In genomic region chr8:13780536-13780935, GRCm38 (mm10) we compare ENCODE assay signal across 34 mouse cellular contexts. TPM values are rescaled to one million over a fixed set of nuclear protein-coding genes. Genes with fewer than 3 reads are reported as not detected.
DNase-seq lines count a peak whose midpoint lies in the region; TF ChIP-seq lines count a peak whose summit lies in the region.
"Had no signal": no experiment of that assay in that cellular context is flagged by ENCODE, and none has a peak within 500 bp of the region (broad histone marks: within the 10 kb centered on the region; RNA-seq: fewer than 3 reads in every experiment).

No protein-coding gene starts in this region.

- H3K36me3 ChIP-seq in MEL (ENCODE audit: control insufficient read depth in 1 of 2, insufficient read depth in 2 of 2, low read length in 2 of 2): peaks cover 12 to 13% of the 10 kb centered on the region in 2 experiments

- TF ChIP-seq POLR2A in MEL (IDR thresholded peaks at IDR 0.05; ENCODE audit: control insufficient read depth in 1 of 2, insufficient read depth in 1 of 2, low read depth in 1 of 2, low read length in 2 of 2, poor library complexity in 1 of 2): no peak

- H3K27ac ChIP-seq in MEL (ENCODE audit: control insufficient read depth, low read depth, low read length): no peak overlapping the region
- H3K27ac ChIP-seq: embryonic facial prominence, embryonic 10.5 days; forebrain, embryonic 10.5 days; heart, embryonic 15.5 days; hindbrain, embryonic 15.5 days; liver, embryonic 13.5 days; midbrain, embryonic 13.5 days had no signal

- H3K4me3 ChIP-seq in MEL (ENCODE audit: control insufficient read depth in 1 of 2, insufficient read depth in 1 of 2, low read depth in 2 of 2, low read length in 2 of 2): no peak overlapping the region
- H3K4me3 ChIP-seq: embryonic facial prominence, embryonic 10.5 days; forebrain, embryonic 10.5 days; heart, embryonic 15.5 days; hindbrain, embryonic 15.5 days; liver, embryonic 13.5 days; midbrain, embryonic 13.5 days had no signal

- H3K27me3 ChIP-seq in MEL (ENCODE audit: control insufficient read depth in 1 of 2, insufficient read depth in 2 of 2, low read length in 2 of 2): no peaks in the 10 kb centered on the region
- H3K27me3 ChIP-seq: heart, embryonic 15.5 days; hindbrain, embryonic 15.5 days; liver, embryonic 13.5 days; midbrain, embryonic 13.5 days had no signal

- no peak for TF ChIP-seq EP300 in MEL (IDR thresholded peaks at IDR 0.05; ENCODE audit: low read depth in 1 of 2, low read length in 2 of 2)

- H3K4me1 ChIP-seq in MEL (ENCODE audit: control insufficient read depth in 1 of 2, insufficient read depth in 2 of 2, low read length in 2 of 2): peaks cover 0 to 7% of the 10 kb centered on the region in 2 experiments; a peak in 2 of 4 replicates

- TF ChIP-seq CTCF in MEL (IDR thresholded peaks at IDR 0.05 in 2 of 3, conservative IDR thresholded peaks at IDR 0.05 in 1 of 3; ENCODE audit: control insufficient read depth in 1 of 3, insufficient read depth in 1 of 3, low read depth in 2 of 3, low read length in 3 of 3, poor library complexity in 1 of 3, severe bottlenecking in 1 of 3): no peak

- DNase-seq in adrenal gland, postnatal 14 days: peak; percentile 14
- DNase-seq in adrenal gland, adult 18-20 months (ENCODE audit: low spot score in 2 of 2): no peak
- DNase-seq in 3T3-L1 (ENCODE audit: low read depth, low spot score) (peak; percentile 39), MEL (ENCODE audit: low read depth, low spot score) (peak; percentile 42)
- DNase-seq in fibroblast of lung, adult 2 months (ENCODE audit: low read depth): peak; percentile 31
- no peak for DNase-seq in thymus, adult 18-20 months
- DNase-seq in yolk sac, embryonic 10.5 days (ENCODE audit: low spot score): no peak
- DNase-seq: cerebellum, adult 11 months; cerebellum, adult 9-11 months; forebrain, postnatal 0 days; gastrocnemius, postnatal 36 days; heart, postnatal 4 days; kidney, adult 8-10 months; kidney, postnatal 14 days; liver, embryonic 13.5 days; lung, adult 2 months; lung, postnatal 14 days had no signal

- no peak overlapping the region for H3K9ac ChIP-seq in MEL (ENCODE audit: control insufficient read depth, low read depth, low read length, poor library complexity, severe bottlenecking)
- H3K9ac ChIP-seq: forebrain, postnatal 0 days; heart, embryonic 15.5 days; hindbrain, embryonic 15.5 days; liver, embryonic 13.5 days; midbrain, embryonic 13.5 days had no signal

- no peak for TF ChIP-seq RAD21 in MEL (IDR thresholded peaks at IDR 0.05; ENCODE audit: low read depth, low read length)

- H3K9me3 ChIP-seq in MEL (replicated peaks; ENCODE audit: insufficient read depth, low read length): no peaks in the 10 kb centered on the region
- H3K9me3 ChIP-seq: embryonic facial prominence, embryonic 10.5 days; forebrain, embryonic 10.5 days; heart, embryonic 15.5 days; hindbrain, embryonic 15.5 days; liver, embryonic 13.5 days; midbrain, embryonic 13.5 days had no signal

- H3K79me2 ChIP-seq in MEL (ENCODE audit: control insufficient read depth, insufficient read depth, low read length, poor library complexity): peaks cover 2% of the 10 kb centered on the region; the same call in 1 of the 2 replicates

TF ChIP-seq in MEL, 35 proteins besides CTCF, POLR2A, EP300 and RAD21:
- TF ChIP-seq ELF1 (IDR thresholded peaks at IDR 0.05; ENCODE audit: low read depth, low read length) (no peak), UBTF (IDR thresholded peaks at IDR 0.05; ENCODE audit: borderline replicate concordance, insufficient read depth, low read depth, low read length) (no peak), ZC3H11A (IDR thresholded peaks at IDR 0.05; ENCODE audit: low read depth, low read length) (no peak), USF2 (IDR thresholded peaks at IDR 0.05; ENCODE audit: borderline replicate concordance in 1 of 2, insufficient read depth in 1 of 2, low read depth in 1 of 2, low read length in 2 of 2) (no peak), CHD1 (IDR thresholded peaks at IDR 0.05; ENCODE audit: low read depth, low read length) (no peak), SMC3 (IDR thresholded peaks at IDR 0.05; ENCODE audit: low read depth, low read length) (no peak), TBP (IDR thresholded peaks at IDR 0.05; ENCODE audit: low read depth, low read length) (no peak), GATA1 (IDR thresholded peaks at IDR 0.05; ENCODE audit: low read depth, low read length) (no peak), ETS1 (IDR thresholded peaks at IDR 0.05; ENCODE audit: low read depth, low read length) (no peak), ZNF384 (IDR thresholded peaks at IDR 0.05; ENCODE audit: low read depth, low read length) (no peak), SIN3A (IDR thresholded peaks at IDR 0.05; ENCODE audit: low read length) (no peak), ZKSCAN1 (IDR thresholded peaks at IDR 0.05; ENCODE audit: low read depth, low read length) (no peak), CHD2 (IDR thresholded peaks at IDR 0.05; ENCODE audit: low read length) (no peak), POLR2AphosphoS2 (IDR thresholded peaks at IDR 0.05; ENCODE audit: low read length) (no peak), TAL1 (IDR thresholded peaks at IDR 0.05; ENCODE audit: low read length) (no peak), MYB (IDR thresholded peaks at IDR 0.05; ENCODE audit: low read depth, low read length) (no peak)

RNA-seq across cellular contexts. Expression of gene Upf3a, which starts 4.9 kb away (rescaled TPM):
- total RNA-seq in adrenal gland, postnatal 14 days (2021): 30.0 and 37.5 TPM in 2 replicates
- 10 to 100 TPM; 26.9 to 34.9 TPM for total RNA-seq in adrenal gland, adult 18-20 months (2021)
- 26.1 and 29.3 TPM in 2 replicates for total RNA-seq in MEL (2012; rRNA removed)
- polyA plus RNA-seq in MEL (2012; ENCODE audit: insufficient read depth in 1 of 2, insufficient read length in 2 of 2, low read depth in 1 of 2, low replicate concordance in 2 of 2, missing spikeins in 1 of 2): 10 to 100 TPM in 1 of 2 experiments, not detected in 1; 39.8 TPM

RNA-seq across cellular contexts. Expression of gene Cdc16, which starts 23.1 kb away (rescaled TPM):
- 50.5 and 55.1 TPM in 2 replicates for total RNA-seq in adrenal gland, postnatal 14 days (2021)
- total RNA-seq in adrenal gland, adult 18-20 months (2021): 10 to 100 TPM; 49.7 to 55.0 TPM
- 57.2 and 59.6 TPM in 2 replicates for total RNA-seq in MEL (2012; rRNA removed)
- polyA plus RNA-seq in MEL (2012; ENCODE audit: insufficient read depth in 1 of 2, insufficient read length in 2 of 2, low read depth in 1 of 2, low replicate concordance in 2 of 2, missing spikeins in 1 of 2): 10 to 100 TPM in 1 of 2 experiments, not detected in 1; 53.6 TPM

RNA-seq across cellular contexts. Expression of gene AF366264, which starts 57.7 kb away (rescaled TPM):
- total RNA-seq in adrenal gland, postnatal 14 days (2021): not detected in 2 replicates
- total RNA-seq in adrenal gland, adult 18-20 months (2021): not detected
- not detected in 2 replicates for total RNA-seq in MEL (2012; rRNA removed)
- polyA plus RNA-seq in MEL (2012; ENCODE audit: insufficient read depth in 1 of 2, insufficient read length in 2 of 2, low read depth in 1 of 2, low replicate concordance in 2 of 2, missing spikeins in 1 of 2): not detected
- total RNA-seq: forebrain, postnatal 0 days; gastrocnemius, postnatal 36 days; heart, postnatal 4 days; left cerebral cortex, adult 18-20 months; left cerebral cortex, postnatal 25 days; megakaryocyte, adult 5-6 weeks had no signal
- polyA plus RNA-seq: activated CD4-positive, CD25-positive, alpha-beta regulatory T cell, adult 4 months; brain, embryonic 14.5 days; C2C12; cortical plate, adult 2 months; embryonic facial prominence, embryonic 10.5 days; forebrain, embryonic 10.5 days; forebrain, postnatal 0 days; heart, embryonic 15.5 days; hindbrain, embryonic 15.5 days; intestine, embryonic 14.5 days; limb, embryonic 14.5 days; liver, embryonic 13.5 days; lung, adult 2 months; midbrain, embryonic 13.5 days; small intestine, adult 2 months; stomach, embryonic 16.5 days; urinary bladder, adult 2 months had no signal

Comparison
In these comparisons a context has a peak if more than half of its experiments do, and no peak if none do; other contexts are left out.
1. DNase-seq: peak in adrenal gland, postnatal 14 days (single experiment), 3T3-L1 (single experiment), MEL (single experiment) and fibroblast of lung, adult 2 months (single experiment); none in adrenal gland, adult 18-20 months (0 of 2), thymus, adult 18-20 months (0 of 2) and yolk sac, embryonic 10.5 days (single experiment).